Mouse (Mus musculus): ENCODE data around the gene Tcf20. TPM values are rescaled to one million over a fixed set of nuclear protein-coding genes. Genes with fewer than 3 reads are reported as not detected.

The Tcf20 gene
- total RNA-seq, 2 experiments from 2014 or later, result 231 to 245 TPM

GRCm38 (mm10) chr15:82967947-82968346 lies 19.7 kb downstream of the Tcf20 start:
- no peak overlapping the region for H3K27ac ChIP-seq
- intact Hi-C loops (cut with DNase I), result no loop called here
- TF ChIP-seq CTCF (IDR thresholded peaks at IDR 0.05), result no peak
- no peak for DNase-seq (ENCODE audit: extremely low spot score in 1 of 2, low spot score in 2 of 2)
- H3K4me3 ChIP-seq, result no peak overlapping the region

GRCm38 (mm10) chr15:82964266-82964825 lies 23.3 kb downstream of the Tcf20 start:
- intact Hi-C loops (cut with DNase I), result no loop called here
- TF ChIP-seq CTCF (IDR thresholded peaks at IDR 0.05), result no peak
- Histone ChIP-seq H3K27ac (peak overlapping the region; percentile 77), H3K4me3 (peak overlapping the region; percentile 30)
- no peak for DNase-seq (ENCODE audit: extremely low spot score in 1 of 2, low spot score in 2 of 2)

GRCm38 (mm10) chr15:82963556-82964156 lies 24.0 kb downstream of the Tcf20 start:
- intact Hi-C loops (cut with DNase I), result no loop called here
- peak overlapping the region; percentile 77 for H3K27ac ChIP-seq
- no peak for TF ChIP-seq CTCF (IDR thresholded peaks at IDR 0.05)
- no peak for DNase-seq (ENCODE audit: extremely low spot score in 1 of 2, low spot score in 2 of 2)
- peak overlapping the region; percentile 30 for H3K4me3 ChIP-seq

GRCm38 (mm10) chr15:82963090-82963489 lies 24.6 kb downstream of the Tcf20 start:
- peak overlapping the region; percentile 84 for H3K27ac ChIP-seq
- intact Hi-C loops (cut with DNase I), result no loop called here
- no peak for TF ChIP-seq CTCF (IDR thresholded peaks at IDR 0.05)
- DNase-seq (ENCODE audit: extremely low spot score in 1 of 2, low spot score in 2 of 2), result no peak
- H3K4me3 ChIP-seq, result peak overlapping the region; percentile 54

- peak overlapping the region; percentile 54 for H3K4me3 ChIP-seq
- intact Hi-C loops (cut with DNase I), result no loop called here
- peak overlapping the region; percentile 84 for H3K27ac ChIP-seq
- no peak; the same call in 1 of the 2 replicates for TF ChIP-seq CTCF (IDR thresholded peaks at IDR 0.05)
- no peak for DNase-seq (ENCODE audit: extremely low spot score in 1 of 2, low spot score in 2 of 2)
Measured at GRCm38 (mm10) chr15:82962536-82962935, 25.1 kb downstream of the Tcf20 start.

- intact Hi-C loops (cut with DNase I), result no loop called here
- DNase-seq (ENCODE audit: extremely low spot score in 1 of 2, low spot score in 2 of 2), result no peak
- Histone ChIP-seq H3K4me3 (peak overlapping the region; percentile 47), H3K27ac (peak overlapping the region; percentile 80)
- TF ChIP-seq CTCF (IDR thresholded peaks at IDR 0.05), result no peak
Measured at GRCm38 (mm10) chr15:82960786-82961561, 26.7 kb downstream of the Tcf20 start.

GRCm38 (mm10) chr15:82959151-82959550 lies 28.5 kb downstream of the Tcf20 start:
- no peak for DNase-seq (ENCODE audit: extremely low spot score in 1 of 2, low spot score in 2 of 2)
- TF ChIP-seq CTCF (IDR thresholded peaks at IDR 0.05), result no peak
- peak overlapping the region; percentile 66; the same call in 1 of the 2 replicates for H3K27ac ChIP-seq
- H3K4me3 ChIP-seq, result no peak overlapping the region
- intact Hi-C loops (cut with DNase I), result no loop called here

- H3K4me3 ChIP-seq, result peak overlapping the region; percentile 21
Measured at GRCm38 (mm10) chr15:82958253-82958701, 29.4 kb downstream of the Tcf20 start.

GRCm38 (mm10) chr15:82956721-82957120 lies 31.0 kb downstream of the Tcf20 start:
- no peak overlapping the region for H3K27ac ChIP-seq
- intact Hi-C loops (cut with DNase I), result no loop called here
- no peak overlapping the region for H3K4me3 ChIP-seq
- no peak for TF ChIP-seq CTCF (IDR thresholded peaks at IDR 0.05)
- DNase-seq (ENCODE audit: extremely low spot score in 1 of 2, low spot score in 2 of 2), result no peak

More at GRCm38 (mm10) chr15:82958253-82958701, 29.4 kb downstream of the Tcf20 start:
- DNase-seq (ENCODE audit: extremely low spot score in 1 of 2, low spot score in 2 of 2), result peak; percentile 61 to 68
- H3K27ac ChIP-seq, result peak overlapping the region; percentile 66
- TF ChIP-seq CTCF (IDR thresholded peaks at IDR 0.05), result no peak; the same call in 1 of the 2 replicates
- intact Hi-C loops (cut with DNase I), result no loop called here

GRCm38 (mm10) chr15:82956310-82956709 lies 31.4 kb downstream of the Tcf20 start:
- DNase-seq (ENCODE audit: extremely low spot score in 1 of 2, low spot score in 2 of 2), result no peak
- intact Hi-C loops (cut with DNase I), result no loop called here
- no peak overlapping the region for H3K27ac ChIP-seq
- H3K4me3 ChIP-seq, result no peak overlapping the region
- no peak for TF ChIP-seq CTCF (IDR thresholded peaks at IDR 0.05)

GRCm38 (mm10) chr15:82955286-82955685 lies 32.4 kb downstream of the Tcf20 start:
- no peak for DNase-seq (ENCODE audit: extremely low spot score in 1 of 2, low spot score in 2 of 2)
- intact Hi-C loops (cut with DNase I), result no loop called here

GRCm38 (mm10) chr15:82954034-82954433 lies 33.6 kb downstream of the Tcf20 start:
- intact Hi-C loops (cut with DNase I), result no loop called here

More at GRCm38 (mm10) chr15:82955286-82955685, 32.4 kb downstream of the Tcf20 start:
- no peak overlapping the region for H3K4me3 ChIP-seq
- H3K27ac ChIP-seq, result no peak overlapping the region
- TF ChIP-seq CTCF (IDR thresholded peaks at IDR 0.05), result no peak

More at GRCm38 (mm10) chr15:82954034-82954433, 33.6 kb downstream of the Tcf20 start:
- no peak overlapping the region for H3K4me3 ChIP-seq
- no peak for TF ChIP-seq CTCF (IDR thresholded peaks at IDR 0.05)
- no peak for DNase-seq (ENCODE audit: extremely low spot score in 1 of 2, low spot score in 2 of 2)
- no peak overlapping the region for H3K27ac ChIP-seq

Measured in left cerebral cortex, adult 2 months (tissue).